Mouse (Mus musculus) kidney, adult 2 months (tissue): ENCODE data around the gene Sox13. TPM values are rescaled to one million over a fixed set of nuclear protein-coding genes. Genes with fewer than 3 reads are reported as not detected.
A peak's percentile ranks its signal among the peaks of the same experiment; 100 is the strongest.

ENCODE experiments used
- DNase-seq: peaks from one replicate; pipeline ENCODE4 v3.0.0; 2021
- H3K27ac ChIP-seq: fragments of 200-500 bp; 2 replicates; pipeline ENCODE4 v1.5.1; 2012; ENCODE audit warnings: low read depth, low read length, control low read depth, inconsistent platforms; ENCODE audit not compliant: insufficient read depth
- H3K27me3 ChIP-seq: fragments of 200-500 bp; replicated peaks from 2 replicates; pipeline ENCODE4 v1.6.1; 2012; ENCODE audit warnings: mild to moderate bottlenecking, moderate library complexity, low read length, inconsistent platforms; ENCODE audit not compliant: control insufficient read depth, insufficient read depth
- H3K36me3 ChIP-seq: fragments of 200-500 bp; 2 replicates; pipeline ENCODE4 v1.6.1; 2012; ENCODE audit warnings: mild to moderate bottlenecking, moderate library complexity, low read length, inconsistent platforms; ENCODE audit not compliant: control insufficient read depth, insufficient read depth
- H3K4me1 ChIP-seq: fragments of 200-500 bp; 2 replicates; pipeline ENCODE4 v1.6.1; 2011; ENCODE audit warnings: low read length; ENCODE audit not compliant: control insufficient read depth, insufficient read depth
- H3K4me3 ChIP-seq: fragments of 200-500 bp; 2 replicates; pipeline ENCODE4 v1.5.1; 2011; ENCODE audit warnings: mild to moderate bottlenecking, low read depth, low read length, control low read depth; ENCODE audit not compliant: insufficient read depth
- CTCF ChIP-seq: fragments of 200-500 bp; conservative IDR thresholded peaks from 2 replicates; pipeline ENCODE4 v1.5.1; 2011; ENCODE audit warnings: low read depth, mild to moderate bottlenecking, control low read depth, low read length, moderate library complexity, mixed read lengths; ENCODE audit not compliant: insufficient read depth, insufficient read length
- POLR2A ChIP-seq: fragments of 200-500 bp; IDR thresholded peaks from one replicate; pipeline ENCODE4 v1.6.1; 2011; ENCODE audit warnings: low read depth, low read length, control low read depth
- WGBS: fragments of 180-500 bp; shearing (Covaris S2); methylation state at CpG from one replicate; pipeline ENCODE4 v1.1.7; 2018; 5-methylcytosine and 5-hydroxymethylcytosine counted together
- polyA plus RNA-seq: library from polyadenylated mRNA; depleted of rRNA; stranded (reverse); fragments of >200 nt; gene quantifications from 2 replicates; pipeline ENCODE4 v1.2.3, GENCODE M21; 2012

Sox13 gene
- polyA plus RNA-seq, 1 experiment: 46.7 TPM

DNA sequence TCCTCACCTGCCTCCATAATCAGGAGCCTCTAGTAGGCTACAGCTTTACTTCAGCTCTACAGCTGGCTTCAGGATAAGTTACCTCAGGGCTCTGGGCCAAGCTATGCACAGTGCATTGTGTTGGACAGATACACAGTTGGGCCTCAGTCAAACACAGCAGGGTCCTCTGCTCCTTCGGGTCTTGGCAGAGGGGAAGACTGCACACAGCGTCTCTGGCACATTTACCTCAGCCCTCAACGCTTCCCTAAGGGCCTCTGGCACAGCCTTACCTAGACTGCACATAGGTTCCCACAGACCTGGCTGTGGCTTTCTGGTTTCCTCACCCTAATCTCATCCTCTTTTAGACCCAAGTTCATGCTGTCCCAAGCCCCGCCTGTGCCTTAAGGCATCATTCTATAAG lies 22.1 kb upstream of the Sox13 start:
- no peak for DNase-seq
- Histone ChIP-seq H3K4me1 (no peaks in the 10 kb centered on the region; the same call in 1 of the 2 replicates), H3K36me3 (no peaks in the 10 kb centered on the region), H3K27me3 (no peaks in the 10 kb centered on the region), H3K4me3 (no peak overlapping the region), H3K27ac (no peak overlapping the region)
- WGBS: 87% methylated on average over 4 of the region's 4 CpGs
- no peak for TF ChIP-seq CTCF
- no peak for TF ChIP-seq POLR2A

DNA sequence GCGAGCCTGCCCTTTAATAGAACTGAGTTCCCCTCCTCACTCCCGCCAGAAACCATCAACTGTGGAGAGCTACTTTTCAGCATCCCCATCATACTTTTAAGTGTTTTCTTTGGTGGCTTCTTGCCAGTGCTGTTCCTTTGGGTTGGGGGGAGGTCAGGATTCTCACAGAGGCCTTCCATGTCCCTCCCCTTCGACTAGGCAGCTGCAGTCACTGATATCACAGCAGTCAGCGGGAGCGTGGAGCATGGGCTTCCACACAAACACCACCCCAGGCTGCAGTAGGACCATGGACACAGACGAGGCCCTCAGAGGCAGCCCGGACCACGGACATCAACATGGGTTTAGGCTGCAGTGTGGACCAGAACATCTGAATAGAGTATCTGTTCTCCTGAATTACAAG lies 20.1 kb upstream of the Sox13 start:
- TF ChIP-seq POLR2A: no peak
- no peak for TF ChIP-seq CTCF
- H3K4me3 ChIP-seq: no peak overlapping the region
- no peaks in the 10 kb centered on the region for H3K36me3 ChIP-seq
- no peak overlapping the region for H3K27ac ChIP-seq
- 79% methylated on average over 8 of the region's 8 CpGs for WGBS
- no peaks in the 10 kb centered on the region for H3K27me3 ChIP-seq
- no peaks in the 10 kb centered on the region for H3K4me1 ChIP-seq
- no peak for DNase-seq

DNA sequence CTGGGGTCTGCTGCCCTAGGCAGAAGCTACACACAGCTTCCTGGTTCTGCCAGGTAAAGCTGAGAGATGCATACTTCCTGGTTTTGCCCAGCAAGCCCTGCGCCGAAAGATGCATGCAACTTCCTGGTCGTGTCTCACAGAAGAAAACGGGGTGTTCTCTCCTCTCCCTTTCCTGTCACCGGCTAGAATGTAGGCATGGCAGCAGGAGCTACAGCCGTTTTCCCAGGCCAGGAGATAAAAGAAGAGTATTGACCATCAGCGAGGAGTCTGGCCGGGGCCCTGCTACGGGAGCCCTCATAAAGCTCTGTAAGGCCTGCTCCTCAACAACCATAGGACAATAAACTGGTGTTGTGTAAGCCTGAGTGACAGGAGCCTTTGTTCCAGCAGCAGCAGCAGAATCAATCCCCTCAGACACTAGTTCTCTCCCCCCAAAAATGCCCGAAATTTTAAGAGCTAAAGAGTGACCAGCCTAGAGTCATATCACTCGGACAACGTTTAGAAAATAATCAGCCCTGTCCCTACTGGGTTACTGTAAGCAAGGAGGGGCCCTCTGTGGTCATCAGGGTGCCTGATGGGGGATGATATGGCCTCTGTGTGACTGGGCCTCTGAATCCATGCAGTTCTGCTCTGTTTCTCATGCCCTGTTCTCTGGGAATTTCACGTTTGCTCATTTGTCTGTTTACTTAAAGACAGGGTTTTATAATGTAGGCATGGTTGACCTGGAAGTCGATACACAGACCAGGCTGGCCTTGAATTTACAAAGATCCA lies 13.9 kb upstream of the Sox13 start:
- peak; percentile 4 for DNase-seq
- Histone ChIP-seq H3K4me1 (no peaks in the 10 kb centered on the region), H3K27me3 (no peaks in the 10 kb centered on the region), H3K27ac (no peak overlapping the region), H3K36me3 (no peaks in the 10 kb centered on the region), H3K4me3 (no peak overlapping the region)
- 61% methylated on average over 14 of the region's 14 CpGs for WGBS
- no peak for TF ChIP-seq CTCF
- no peak for TF ChIP-seq POLR2A

DNA sequence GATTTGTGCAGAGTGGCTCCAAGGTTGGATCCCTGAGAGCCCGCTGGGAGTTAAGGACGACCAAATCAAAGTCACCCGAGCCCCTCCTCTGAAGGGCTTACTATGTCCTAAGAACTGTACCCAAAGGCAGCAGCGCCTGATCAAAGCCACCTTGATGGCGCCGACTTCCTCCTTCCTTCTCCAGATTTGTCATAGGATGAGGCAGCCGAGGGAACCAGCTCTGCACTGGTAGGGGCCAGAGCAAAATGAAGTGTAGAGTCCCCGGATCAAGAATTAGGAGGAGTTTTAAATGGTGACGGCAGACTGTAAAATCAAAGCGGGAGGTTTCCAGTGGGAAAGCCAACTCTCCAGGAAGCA lies 10.6 kb upstream of the Sox13 start:
- 33% methylated on average over 10 of the region's 10 CpGs for WGBS
- H3K36me3 ChIP-seq: no peaks in the 10 kb centered on the region
- H3K4me1 ChIP-seq: no peaks in the 10 kb centered on the region
- no peaks in the 10 kb centered on the region for H3K27me3 ChIP-seq
- peak overlapping the region; percentile 36 for H3K4me3 ChIP-seq
- TF ChIP-seq POLR2A: no peak
- no peak for TF ChIP-seq CTCF
- H3K27ac ChIP-seq: no peak overlapping the region
- no peak for DNase-seq

DNA sequence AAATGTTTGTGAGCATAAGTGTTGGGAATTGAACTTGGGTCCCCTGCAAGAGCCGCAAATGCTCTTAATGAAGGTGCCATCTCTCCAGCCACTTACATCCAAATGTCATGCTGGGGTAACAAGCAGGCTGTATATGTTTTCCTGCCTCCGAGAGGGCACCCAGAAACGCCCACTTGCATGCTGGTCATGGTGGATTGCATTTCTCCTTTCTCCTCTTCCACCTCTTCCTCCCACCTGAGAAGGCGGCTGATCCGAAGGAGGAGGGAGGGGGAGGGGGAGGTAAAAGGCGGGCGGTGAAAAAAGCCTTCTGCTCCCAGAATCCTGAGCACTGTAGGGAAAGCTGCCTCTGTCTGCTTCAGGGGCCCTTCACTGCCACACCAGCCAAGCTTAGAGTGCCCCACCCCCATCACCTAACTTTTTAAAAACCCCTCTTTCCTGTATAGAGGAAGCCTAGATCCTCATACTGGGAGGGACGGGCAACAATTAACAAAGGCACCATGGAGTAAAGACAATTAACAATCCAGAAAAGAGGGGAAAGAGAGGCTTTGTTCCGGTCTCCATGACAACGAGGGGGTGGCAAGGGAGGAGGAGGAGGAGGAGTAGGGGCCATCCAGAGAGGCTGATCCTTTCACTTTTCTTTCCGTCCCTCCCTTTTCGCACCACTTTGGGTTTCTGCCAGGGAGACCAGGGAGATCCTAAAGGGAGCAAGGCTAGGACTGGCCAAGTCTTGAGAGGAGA lies 10.0 kb upstream of the Sox13 start:
- Histone ChIP-seq H3K4me1 (no peaks in the 10 kb centered on the region), H3K36me3 (no peaks in the 10 kb centered on the region), H3K4me3 (peak overlapping the region; percentile 36), H3K27ac (no peak overlapping the region), H3K27me3 (no peaks in the 10 kb centered on the region)
- DNase-seq: peak; percentile 42
- 21% methylated on average over 12 of the region's 12 CpGs for WGBS
- TF ChIP-seq CTCF (no peak), POLR2A (no peak)

DNA sequence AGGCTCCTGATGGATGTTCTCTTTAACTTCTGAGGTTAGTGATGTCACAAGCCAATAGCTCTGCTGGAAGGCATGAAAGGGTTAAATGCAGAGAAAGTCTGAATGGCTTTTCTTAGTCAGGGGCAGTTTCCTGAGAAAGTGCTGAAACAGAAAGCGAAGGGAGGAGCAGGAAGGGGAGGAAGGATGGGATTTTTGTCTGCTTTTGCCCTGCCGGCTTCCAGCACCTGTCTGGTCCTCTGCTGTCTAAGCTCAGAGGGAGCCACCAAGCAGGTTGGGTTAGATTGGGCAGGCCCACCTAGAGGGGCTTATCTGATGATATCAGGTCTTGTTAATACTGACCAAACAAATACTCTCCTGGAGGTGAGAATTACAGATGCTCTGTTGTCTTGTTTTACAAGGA lies 8.4 kb upstream of the Sox13 start:
- Histone ChIP-seq H3K27me3 (no peaks in the 10 kb centered on the region), H3K27ac (no peak overlapping the region), H3K4me1 (no peaks in the 10 kb centered on the region), H3K36me3 (no peaks in the 10 kb centered on the region), H3K4me3 (no peak overlapping the region)
- no peak for DNase-seq
- WGBS: 55% methylated on average over 2 of the region's 2 CpGs
- no peak for TF ChIP-seq POLR2A
- no peak for TF ChIP-seq CTCF

DNA sequence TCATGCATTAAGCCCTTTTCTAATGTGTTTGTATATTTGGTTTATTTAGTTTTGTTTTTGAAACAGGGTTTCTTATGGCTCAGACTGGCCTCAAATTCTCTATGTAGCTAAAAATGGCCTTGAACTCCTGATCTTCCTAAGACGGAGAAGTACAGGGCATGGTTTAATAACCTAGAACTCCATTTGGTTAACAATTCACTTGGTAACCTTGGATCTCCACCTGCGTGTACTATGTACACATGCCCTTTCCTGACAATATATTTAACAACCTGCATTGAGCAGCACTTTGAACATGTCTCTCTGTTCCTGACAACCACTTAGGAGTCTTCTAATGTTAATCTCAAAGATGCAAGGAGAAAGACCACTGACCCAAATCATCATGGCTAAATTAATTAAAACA lies 7.0 kb upstream of the Sox13 start:
- H3K4me1 ChIP-seq: no peaks in the 10 kb centered on the region
- WGBS: 40% methylated on average over 2 of the region's 2 CpGs

More for the DNA sequence above, 7.0 kb upstream of the Sox13 start:
- Histone ChIP-seq H3K4me3 (no peak overlapping the region), H3K36me3 (no peaks in the 10 kb centered on the region), H3K27ac (no peak overlapping the region), H3K27me3 (no peaks in the 10 kb centered on the region)
- peak; percentile 24 for DNase-seq
- no peak for TF ChIP-seq CTCF
- no peak for TF ChIP-seq POLR2A
